Comparison of ENCODE assay signal across 9 mouse cellular contexts in genomic region chr10:127332211-127332874, GRCm38 (mm10). TPM values are rescaled to one million over a fixed set of nuclear protein-coding genes. Genes with fewer than 3 reads are reported as not detected.
DNase-seq lines count a peak whose midpoint lies in the region; ATAC-seq and TF ChIP-seq lines count a peak whose summit lies in the region.
"Had no signal": no experiment of that assay in that cellular context is flagged by ENCODE, and none has a peak within 500 bp of the region (broad histone marks: within the 10 kb centered on the region; RNA-seq: fewer than 3 reads in every experiment).

No protein-coding gene starts in this region.

- intact Hi-C loops in gastrocnemius, adult 2 months (cut with DNase I): loop anchor here (10.0 kb wide), 1 partner anchor 158 kb away; no protein-coding TSS in a partner anchor
- intact Hi-C loops in gastrocnemius, postnatal 14 days (cut with DNase I; ENCODE audit: low total_unique reads): no loop called here

- no peak for TF ChIP-seq EP300 in liver, postnatal 0 days (IDR thresholded peaks at IDR 0.05; ENCODE audit: low read depth)

- no peak overlapping the region for H3K27ac ChIP-seq in gastrocnemius, adult 2 months
- H3K27ac ChIP-seq in forebrain, embryonic 14.5 days (ENCODE audit: low read depth, low read length): no peak overlapping the region
- no peak overlapping the region for H3K27ac ChIP-seq in liver, postnatal 0 days (ENCODE audit: low read depth)

- no peaks in the 10 kb centered on the region for H3K9me3 ChIP-seq in E14TG2a.4 (ENCODE audit: low read length)
- H3K9me3 ChIP-seq in forebrain, embryonic 14.5 days (replicated peaks; ENCODE audit: control insufficient read depth, low read length): no peaks in the 10 kb centered on the region
- no peaks in the 10 kb centered on the region for H3K9me3 ChIP-seq in liver, postnatal 0 days (ENCODE audit: low read length)

- H3K27me3 ChIP-seq in E14TG2a.4 (ENCODE audit: insufficient read depth, low read length): peaks cover 7% of the 10 kb centered on the region
- peaks cover 26% of the 10 kb centered on the region for H3K27me3 ChIP-seq in forebrain, embryonic 14.5 days (replicated peaks; ENCODE audit: control insufficient read depth, insufficient read depth, low read length)
- 0 out of 2 replicates have a peak, but pooled peaks cover 5% of the 10 kb centered on the region for H3K27me3 ChIP-seq in liver, postnatal 0 days (ENCODE audit: insufficient read depth, low read length)

- peak; percentile 35; the same call in 1 of the 2 replicates for ATAC-seq in forebrain, embryonic 14.5 days
- 0 out of 2 replicates have a peak, but pooled peaks have one; percentile 14 for ATAC-seq in liver, postnatal 0 days

- H3K4me3 ChIP-seq in gastrocnemius, adult 2 months: no peak overlapping the region
- H3K4me3 ChIP-seq in E14TG2a.4 (replicated peaks; ENCODE audit: low read length): peak overlapping the region; percentile 66
- 0 out of 2 replicates have a peak overlapping the region, but pooled peaks have one; percentile 3 for H3K4me3 ChIP-seq in forebrain, embryonic 14.5 days (ENCODE audit: low read depth, low read length)
- no peak overlapping the region for H3K4me3 ChIP-seq in liver, postnatal 0 days (ENCODE audit: low read depth, low read length)

- H3K4me2 ChIP-seq in forebrain, embryonic 14.5 days (ENCODE audit: low read length): peak overlapping the region; percentile 37
- peak overlapping the region; percentile 13; the same call in 1 of the 2 replicates for H3K4me2 ChIP-seq in liver, postnatal 0 days (ENCODE audit: low read depth, low read length)

- H3K9ac ChIP-seq in forebrain, embryonic 14.5 days (ENCODE audit: low read length): 0 out of 2 replicates have a peak overlapping the region, but pooled peaks have one; percentile 13
- no peak overlapping the region for H3K9ac ChIP-seq in liver, postnatal 0 days (replicated peaks)

- TF ChIP-seq CTCF in gastrocnemius, adult 2 months (IDR thresholded peaks at IDR 0.05): peak; percentile 11; the same call in 1 of the 2 replicates
- TF ChIP-seq CTCF in E14TG2a.4 (conservative IDR thresholded peaks at IDR 0.05; ENCODE audit: low read length): peak; percentile 86
- TF ChIP-seq CTCF in liver, postnatal 0 days (IDR thresholded peaks at IDR 0.05; ENCODE audit: low read depth): peak; percentile 47

- peaks cover 87% of the 10 kb centered on the region for H3K36me3 ChIP-seq in E14TG2a.4 (ENCODE audit: insufficient read depth, low read length)
- H3K36me3 ChIP-seq in forebrain, embryonic 14.5 days (ENCODE audit: control insufficient read depth, insufficient read depth, low read length): no peaks in the 10 kb centered on the region
- peaks cover 5% of the 10 kb centered on the region for H3K36me3 ChIP-seq in liver, postnatal 0 days (replicated peaks; ENCODE audit: insufficient read depth, low read length)

- DNase-seq in gastrocnemius, adult 2 months: peak; percentile 14
- no peak for DNase-seq in gastrocnemius, postnatal 14 days
- peak; percentile 37 for DNase-seq in forebrain, embryonic 14.5 days (ENCODE audit: low spot score)
- DNase-seq in liver, postnatal 0 days: peak; percentile 15
- no peak for DNase-seq in adrenal gland, postnatal 10 days
- no peak for DNase-seq in layer of hippocampus, postnatal 25 days (ENCODE audit: extremely low spot score in 1 of 2, low spot score in 1 of 2)
- DNase-seq in Muller cell, postnatal 12 days (ENCODE audit: inconsistent ontology term): no peak

- 30% methylated on average over 30 of the region's 31 CpGs for WGBS in forebrain, embryonic 14.5 days
- 40% methylated on average over 30 of the region's 31 CpGs for WGBS in liver, postnatal 0 days (ENCODE audit: insufficient replicate concordance)

- peaks cover 93% of the 10 kb centered on the region for H3K4me1 ChIP-seq in E14TG2a.4 (replicated peaks; ENCODE audit: low read depth, low read length)
- no peaks in the 10 kb centered on the region for H3K4me1 ChIP-seq in forebrain, embryonic 14.5 days (ENCODE audit: control insufficient read depth, insufficient read depth, low read length)
- H3K4me1 ChIP-seq in liver, postnatal 0 days (ENCODE audit: insufficient read depth): no peaks in the 10 kb centered on the region

RNA-seq across cellular contexts. Expression of gene Gli1, which starts 9.4 kb away (rescaled TPM):
- total RNA-seq in gastrocnemius, adult 2 months (2021): 1 to 10 TPM in 1 of 2 experiments, under 1 TPM in 1; 0.70 to 1.2 TPM
- total RNA-seq in gastrocnemius, postnatal 14 days (2021): 1 to 10 TPM; 2.3 to 2.7 TPM
- 0.55 and 1.0 TPM in 2 replicates for polyA plus RNA-seq in forebrain, embryonic 14.5 days (2014; fragmentation: Nextera tagmentation; extraction: Ambion mirVana)
- polyA plus RNA-seq in liver, postnatal 0 days (2015; fragmentation: Nextera tagmentation; extraction: Ambion mirVana): 0.04 TPM in 2 replicates
- 1 to 10 TPM; 5.2 to 5.6 TPM for total RNA-seq in adrenal gland, postnatal 10 days (2021)
- 1 to 10 TPM; 2.1 to 3.3 TPM for total RNA-seq in layer of hippocampus, postnatal 25 days (2021)
- total RNA-seq: common myeloid progenitor, adult 5-6 weeks had no signal

RNA-seq across cellular contexts. Expression of gene Arhgap9, which starts 10.6 kb away (rescaled TPM):
- under 1 TPM; 0.89 to 0.99 TPM for total RNA-seq in gastrocnemius, adult 2 months (2021)
- 1 to 10 TPM; 1.3 to 2.1 TPM for total RNA-seq in gastrocnemius, postnatal 14 days (2021)
- polyA plus RNA-seq in forebrain, embryonic 14.5 days (2014; fragmentation: Nextera tagmentation; extraction: Ambion mirVana): 0.70 and 1.2 TPM in 2 replicates
- 13.5 and 14.8 TPM in 2 replicates for polyA plus RNA-seq in liver, postnatal 0 days (2015; fragmentation: Nextera tagmentation; extraction: Ambion mirVana)
- 1 to 10 TPM; 6.5 to 6.6 TPM for total RNA-seq in adrenal gland, postnatal 10 days (2021)
- 1 to 10 TPM in 1 of 2 experiments, under 1 TPM in 1; 0.89 to 1.1 TPM for total RNA-seq in layer of hippocampus, postnatal 25 days (2021)

RNA-seq across cellular contexts. Expression of gene Mars, which starts 20.8 kb away (rescaled TPM):
- total RNA-seq in gastrocnemius, adult 2 months (2021): 10 to 100 TPM; 69.0 to 71.4 TPM
- 10 to 100 TPM; 50.3 to 56.0 TPM for total RNA-seq in gastrocnemius, postnatal 14 days (2021)
- 124 and 135 TPM in 2 replicates for polyA plus RNA-seq in forebrain, embryonic 14.5 days (2014; fragmentation: Nextera tagmentation; extraction: Ambion mirVana)
- polyA plus RNA-seq in liver, postnatal 0 days (2015; fragmentation: Nextera tagmentation; extraction: Ambion mirVana): 51.3 and 62.3 TPM in 2 replicates
- total RNA-seq in adrenal gland, postnatal 10 days (2021): 10 to 100 TPM; 82.6 to 86.3 TPM
- total RNA-seq in layer of hippocampus, postnatal 25 days (2021): 10 to 100 TPM; 57.1 to 59.4 TPM

RNA-seq across cellular contexts. Expression of gene Inhbe, which starts 21.9 kb away (rescaled TPM):
- not detected for total RNA-seq in gastrocnemius, adult 2 months (2021)
- not detected for total RNA-seq in gastrocnemius, postnatal 14 days (2021)
- not detected in 2 replicates for polyA plus RNA-seq in forebrain, embryonic 14.5 days (2014; fragmentation: Nextera tagmentation; extraction: Ambion mirVana)
- polyA plus RNA-seq in liver, postnatal 0 days (2015; fragmentation: Nextera tagmentation; extraction: Ambion mirVana): 18.4 and 29.0 TPM in 2 replicates
- 1 to 10 TPM; 1.2 to 6.6 TPM for total RNA-seq in adrenal gland, postnatal 10 days (2021)
- not detected for total RNA-seq in layer of hippocampus, postnatal 25 days (2021)
- total RNA-seq: common myeloid progenitor, adult 5-6 weeks had no signal

RNA-seq across cellular contexts. Expression of gene Inhbc, which starts 37.9 kb away (rescaled TPM):
- not detected for total RNA-seq in gastrocnemius, adult 2 months (2021)
- not detected for total RNA-seq in gastrocnemius, postnatal 14 days (2021)
- polyA plus RNA-seq in forebrain, embryonic 14.5 days (2014; fragmentation: Nextera tagmentation; extraction: Ambion mirVana): not detected in 2 replicates
- 21.0 and 27.2 TPM in 2 replicates for polyA plus RNA-seq in liver, postnatal 0 days (2015; fragmentation: Nextera tagmentation; extraction: Ambion mirVana)
- total RNA-seq in adrenal gland, postnatal 10 days (2021): 10 to 100 TPM; 10.9 to 22.9 TPM
- not detected for total RNA-seq in layer of hippocampus, postnatal 25 days (2021)
- total RNA-seq: common myeloid progenitor, adult 5-6 weeks had no signal

Comparison
In these comparisons a context has a peak if more than half of its experiments do, and no peak if none do; other contexts are left out.
1. DNase-seq: peak in gastrocnemius, adult 2 months (single experiment), forebrain, embryonic 14.5 days (single experiment) and liver, postnatal 0 days (single experiment); none in gastrocnemius, postnatal 14 days (single experiment), adrenal gland, postnatal 10 days (single experiment), layer of hippocampus, postnatal 25 days (0 of 2) and Muller cell, postnatal 12 days (single experiment).
2. H3K4me3 ChIP-seq: peak in E14TG2a.4 (single experiment) and forebrain, embryonic 14.5 days (single experiment); none in gastrocnemius, adult 2 months (single experiment) and liver, postnatal 0 days (single experiment).
3. CTCF ChIP-seq: peak in every context shown above with its lines; median percentile 86 in E14TG2a.4; 47 in liver, postnatal 0 days; 11 in gastrocnemius, adult 2 months.